Mouse (Mus musculus): ENCODE data around the gene Cyp11a1. TPM values are rescaled to one million over a fixed set of nuclear protein-coding genes. Genes with fewer than 3 reads are reported as not detected.

Gene Cyp11a1
- polyA plus RNA-seq, 1 experiment = 0.04 TPM

GRCm38 (mm10) chr9:57985304-57985703 is 20.9 kb upstream of the Cyp11a1 start:
- Histone ChIP-seq H3K27me3 (ENCODE audit: control insufficient read depth, insufficient read depth, insufficient read length) (no peaks in the 10 kb centered on the region), H3K79me2 (ENCODE audit: control insufficient read depth, insufficient read depth) (no peaks in the 10 kb centered on the region), H3K36me3 (ENCODE audit: control insufficient read depth, insufficient read depth) (no peaks in the 10 kb centered on the region), H3K79me3 (ENCODE audit: low read depth) (no peaks in the 10 kb centered on the region), H3K4me3 (ENCODE audit: insufficient read depth, poor library complexity, severe bottlenecking) (no peak overlapping the region), H3ac (ENCODE audit: control insufficient read depth, insufficient read length, low read depth) (no peak overlapping the region)
- TF ChIP-seq MAX (IDR thresholded peaks at IDR 0.05) (no peak), MYOD1 (IDR thresholded peaks at IDR 0.05; ENCODE audit: control insufficient read depth, insufficient read length, low read depth) (no peak), FOSL1 (IDR thresholded peaks at IDR 0.05; ENCODE audit: insufficient read depth, low read length, poor library complexity, severe bottlenecking) (no peak), CEBPB (IDR thresholded peaks at IDR 0.05; ENCODE audit: low read depth) (no peak), CTCF (IDR thresholded peaks at IDR 0.05; ENCODE audit: control insufficient read depth, insufficient read depth, insufficient read length) (no peak), MYOG (IDR thresholded peaks at IDR 0.05; ENCODE audit: control insufficient read depth, extremely low read depth, insufficient read length) (no peak), USF1 (IDR thresholded peaks at IDR 0.05; ENCODE audit: low read depth) (no peak)

- Histone ChIP-seq H3K79me2 (ENCODE audit: control insufficient read depth, insufficient read depth) (no peaks in the 10 kb centered on the region), H3ac (ENCODE audit: control insufficient read depth, insufficient read length, low read depth) (no peak overlapping the region), H3K27me3 (ENCODE audit: control insufficient read depth, insufficient read depth, insufficient read length) (no peaks in the 10 kb centered on the region), H3K4me3 (ENCODE audit: insufficient read depth, poor library complexity, severe bottlenecking) (no peak overlapping the region), H3K36me3 (ENCODE audit: control insufficient read depth, insufficient read depth) (no peaks in the 10 kb centered on the region), H3K79me3 (ENCODE audit: low read depth) (no peaks in the 10 kb centered on the region)
- TF ChIP-seq MYOG (IDR thresholded peaks at IDR 0.05; ENCODE audit: control insufficient read depth, extremely low read depth, insufficient read length) = no peak
These were observed 19.9 kb upstream of the Cyp11a1 start for GRCm38 (mm10) chr9:57986293-57986692.

GRCm38 (mm10) chr9:57988098-57988497 is 18.1 kb upstream of the Cyp11a1 start:
- no peaks in the 10 kb centered on the region for H3K36me3 ChIP-seq (ENCODE audit: control insufficient read depth, insufficient read depth)
- no peaks in the 10 kb centered on the region for H3K79me3 ChIP-seq (ENCODE audit: low read depth)

GRCm38 (mm10) chr9:57989309-57989708 is 16.9 kb upstream of the Cyp11a1 start:
- no peaks in the 10 kb centered on the region for H3K79me3 ChIP-seq (ENCODE audit: low read depth)
- no peak for TF ChIP-seq FOSL1 (IDR thresholded peaks at IDR 0.05; ENCODE audit: insufficient read depth, low read length, poor library complexity, severe bottlenecking)
- TF ChIP-seq MYOD1 (IDR thresholded peaks at IDR 0.05; ENCODE audit: control insufficient read depth, insufficient read length, low read depth) = no peak
- TF ChIP-seq MYOG (IDR thresholded peaks at IDR 0.05; ENCODE audit: control insufficient read depth, extremely low read depth, insufficient read length) = no peak
- no peak for TF ChIP-seq CEBPB (IDR thresholded peaks at IDR 0.05; ENCODE audit: low read depth)
- H3ac ChIP-seq (ENCODE audit: control insufficient read depth, insufficient read length, low read depth) = no peak overlapping the region
- H3K4me3 ChIP-seq (ENCODE audit: insufficient read depth, poor library complexity, severe bottlenecking) = no peak overlapping the region
- no peaks in the 10 kb centered on the region for H3K36me3 ChIP-seq (ENCODE audit: control insufficient read depth, insufficient read depth)
- no peaks in the 10 kb centered on the region for H3K79me2 ChIP-seq (ENCODE audit: control insufficient read depth, insufficient read depth)
- H3K27me3 ChIP-seq (ENCODE audit: control insufficient read depth, insufficient read depth, insufficient read length) = no peaks in the 10 kb centered on the region

More at GRCm38 (mm10) chr9:57988098-57988497, 18.1 kb upstream of the Cyp11a1 start:
- Histone ChIP-seq H3K4me3 (ENCODE audit: insufficient read depth, poor library complexity, severe bottlenecking) (no peak overlapping the region), H3K27me3 (ENCODE audit: control insufficient read depth, insufficient read depth, insufficient read length) (no peaks in the 10 kb centered on the region), H3ac (ENCODE audit: control insufficient read depth, insufficient read length, low read depth) (no peak overlapping the region), H3K79me2 (ENCODE audit: control insufficient read depth, insufficient read depth) (no peaks in the 10 kb centered on the region)
- TF ChIP-seq FOSL1 (IDR thresholded peaks at IDR 0.05; ENCODE audit: insufficient read depth, low read length, poor library complexity, severe bottlenecking) (no peak), USF1 (IDR thresholded peaks at IDR 0.05; ENCODE audit: low read depth) (no peak), MYOD1 (IDR thresholded peaks at IDR 0.05; ENCODE audit: control insufficient read depth, insufficient read length, low read depth) (no peak), MYOG (IDR thresholded peaks at IDR 0.05; ENCODE audit: control insufficient read depth, extremely low read depth, insufficient read length) (no peak), MAX (IDR thresholded peaks at IDR 0.05) (no peak), CEBPB (IDR thresholded peaks at IDR 0.05; ENCODE audit: low read depth) (no peak), CTCF (IDR thresholded peaks at IDR 0.05; ENCODE audit: control insufficient read depth, insufficient read depth, insufficient read length) (no peak)

- Histone ChIP-seq H3ac (ENCODE audit: control insufficient read depth, insufficient read length, low read depth) (no peak overlapping the region), H3K79me2 (ENCODE audit: control insufficient read depth, insufficient read depth) (no peaks in the 10 kb centered on the region), H3K27me3 (ENCODE audit: control insufficient read depth, insufficient read depth, insufficient read length) (no peaks in the 10 kb centered on the region), H3K4me3 (ENCODE audit: insufficient read depth, poor library complexity, severe bottlenecking) (no peak overlapping the region), H3K79me3 (ENCODE audit: low read depth) (no peaks in the 10 kb centered on the region), H3K36me3 (ENCODE audit: control insufficient read depth, insufficient read depth) (no peaks in the 10 kb centered on the region)
- TF ChIP-seq CEBPB (IDR thresholded peaks at IDR 0.05; ENCODE audit: low read depth) = no peak
- no peak for TF ChIP-seq MYOD1 (IDR thresholded peaks at IDR 0.05; ENCODE audit: control insufficient read depth, insufficient read length, low read depth)
- TF ChIP-seq CTCF (IDR thresholded peaks at IDR 0.05; ENCODE audit: control insufficient read depth, insufficient read depth, insufficient read length) = peak; percentile 39
These were observed 15.6 kb upstream of the Cyp11a1 start for GRCm38 (mm10) chr9:57990438-57991110.

GRCm38 (mm10) chr9:57992060-57992459 is 14.2 kb upstream of the Cyp11a1 start:
- TF ChIP-seq CTCF (IDR thresholded peaks at IDR 0.05; ENCODE audit: control insufficient read depth, insufficient read depth, insufficient read length) (no peak), USF1 (IDR thresholded peaks at IDR 0.05; ENCODE audit: low read depth) (no peak), MYOD1 (IDR thresholded peaks at IDR 0.05; ENCODE audit: control insufficient read depth, insufficient read length, low read depth) (no peak), MYOG (IDR thresholded peaks at IDR 0.05; ENCODE audit: control insufficient read depth, extremely low read depth, insufficient read length) (no peak), CEBPB (IDR thresholded peaks at IDR 0.05; ENCODE audit: low read depth) (no peak), MAX (IDR thresholded peaks at IDR 0.05) (no peak), FOSL1 (IDR thresholded peaks at IDR 0.05; ENCODE audit: insufficient read depth, low read length, poor library complexity, severe bottlenecking) (no peak)
- no peaks in the 10 kb centered on the region for H3K36me3 ChIP-seq (ENCODE audit: control insufficient read depth, insufficient read depth)

More at GRCm38 (mm10) chr9:57992060-57992459, 14.2 kb upstream of the Cyp11a1 start:
- H3K79me3 ChIP-seq (ENCODE audit: low read depth) = no peaks in the 10 kb centered on the region
- no peaks in the 10 kb centered on the region for H3K27me3 ChIP-seq (ENCODE audit: control insufficient read depth, insufficient read depth, insufficient read length)
- no peak overlapping the region for H3K4me3 ChIP-seq (ENCODE audit: insufficient read depth, poor library complexity, severe bottlenecking)
- no peaks in the 10 kb centered on the region for H3K79me2 ChIP-seq (ENCODE audit: control insufficient read depth, insufficient read depth)
- no peak overlapping the region for H3ac ChIP-seq (ENCODE audit: control insufficient read depth, insufficient read length, low read depth)

Measured in C2C12 (cell line).